Mouse (Mus musculus): ENCODE data around the gene Syn2. TPM values are rescaled to one million over a fixed set of nuclear protein-coding genes. Genes with fewer than 3 reads are reported as not detected.

Syn2 gene
- total RNA-seq, 2 experiments from 2014 or later: not detected

- ATAC-seq (replicated peaks; ENCODE audit: poor library complexity): no peak
Measured at GRCm38 (mm10) chr6:115241131-115241699, 106.5 kb downstream of the Syn2 start.

GRCm38 (mm10) chr6:115241939-115242338 is 107.2 kb downstream of the Syn2 start:
- ATAC-seq (replicated peaks; ENCODE audit: poor library complexity): no peak

DNA sequence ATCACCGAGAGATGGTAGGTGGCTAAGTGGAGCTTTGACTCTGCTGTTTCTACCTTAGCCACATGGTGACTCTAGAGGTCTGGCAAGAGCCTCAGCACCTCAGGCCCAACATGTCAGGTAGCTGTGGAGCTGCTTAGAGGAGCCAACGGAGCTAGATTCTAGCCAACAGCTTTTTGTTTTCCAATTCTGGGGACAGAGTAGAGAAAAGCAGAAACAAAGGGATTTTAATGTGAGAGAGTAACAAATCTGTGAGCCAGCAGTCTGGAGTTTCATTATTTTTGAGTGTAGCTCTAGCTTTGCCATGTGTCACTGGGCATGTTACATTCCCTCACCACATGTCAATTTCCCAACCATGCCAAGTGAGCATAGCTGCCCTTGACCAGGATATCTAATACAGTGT is 109.5 kb downstream of the Syn2 start:
- no peak for ATAC-seq (replicated peaks; ENCODE audit: poor library complexity)

DNA sequence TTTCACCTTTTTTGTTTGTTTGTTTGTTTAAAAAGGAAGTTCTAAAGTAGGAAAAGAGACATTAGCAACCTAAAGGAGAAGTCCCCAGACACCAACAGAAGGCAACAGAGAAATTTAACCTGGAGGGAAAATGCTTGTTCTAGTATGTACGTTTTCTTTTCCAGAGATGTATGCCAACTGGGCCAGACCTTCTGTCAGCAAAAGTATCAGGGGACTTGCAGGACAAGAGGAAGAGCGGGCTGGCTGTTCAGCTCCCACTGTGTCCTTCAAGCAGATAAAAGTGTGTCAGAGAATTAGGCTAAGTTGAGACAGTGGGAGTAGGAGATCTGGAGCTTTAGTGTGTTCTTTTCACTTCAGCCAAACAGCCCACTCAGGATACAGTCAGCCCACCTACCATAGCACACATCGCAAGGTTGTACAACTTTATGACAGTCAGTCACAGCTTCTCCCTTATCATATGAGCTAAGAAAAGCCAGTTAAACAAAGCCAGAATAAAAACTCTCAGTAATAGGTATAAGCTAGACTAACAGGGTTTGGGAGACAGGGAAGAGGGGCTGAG is 110.9 kb downstream of the Syn2 start:
- no peak for ATAC-seq (replicated peaks; ENCODE audit: poor library complexity)

DNA sequence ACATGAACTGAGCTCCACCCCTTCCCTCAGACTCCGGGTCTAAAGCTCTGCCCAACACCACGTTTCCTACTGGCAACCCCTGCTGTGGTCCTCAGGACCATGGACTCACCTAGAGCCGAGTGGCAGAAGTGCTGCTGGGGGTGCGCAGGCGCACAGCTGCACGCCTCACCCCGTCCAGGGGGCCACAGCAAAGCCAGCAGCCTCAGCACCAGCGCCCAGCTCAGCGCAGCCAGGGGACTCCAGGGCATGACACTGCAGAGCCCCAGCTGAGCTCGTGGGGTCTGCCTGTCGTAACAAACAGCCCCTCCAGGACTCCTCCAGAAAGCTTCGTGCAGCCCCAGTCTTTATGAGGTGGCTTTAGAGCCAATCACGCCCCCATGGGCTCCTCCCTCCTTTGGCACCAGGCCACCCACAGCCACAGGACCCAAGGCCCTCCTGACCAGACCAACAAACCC is 116.9 kb downstream of the Syn2 start:
- no peak for ATAC-seq (replicated peaks; ENCODE audit: poor library complexity)

DNA sequence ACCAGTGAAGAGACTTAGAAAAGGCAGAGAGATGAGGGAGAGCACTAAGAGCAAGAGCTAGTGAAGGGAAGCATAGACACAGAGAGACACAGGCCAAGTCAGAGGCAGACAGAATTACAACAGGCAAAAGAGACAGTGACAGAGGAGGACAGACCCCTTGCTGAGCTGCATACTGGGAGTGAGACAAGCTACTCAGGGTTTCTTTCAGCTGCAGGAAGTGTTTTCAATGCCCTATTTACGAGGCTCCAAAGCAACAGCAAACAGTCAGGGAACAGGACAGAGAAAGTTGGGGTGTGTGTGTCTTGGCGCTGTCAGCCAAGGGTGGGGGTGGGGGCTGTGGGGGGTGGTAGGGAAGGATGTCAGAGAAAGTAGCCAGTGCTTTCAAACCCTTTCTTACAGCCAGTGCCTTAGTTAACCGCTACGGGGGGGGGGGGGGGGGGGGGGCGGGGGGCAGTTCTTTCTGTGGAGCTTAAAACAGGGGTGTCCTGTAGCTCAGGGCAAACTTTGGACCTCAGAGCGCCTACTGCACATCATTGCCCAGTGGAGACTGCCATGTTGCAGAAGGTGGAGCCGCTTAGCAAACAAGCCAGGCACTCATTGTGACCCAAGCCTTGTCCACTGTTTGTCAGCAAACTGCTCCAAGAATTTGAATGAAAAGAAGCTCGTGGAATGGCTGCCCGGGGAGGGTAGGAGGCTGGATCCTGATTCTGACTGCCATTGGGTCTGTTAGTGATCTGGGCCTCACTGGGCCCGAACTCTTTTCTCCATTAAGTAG is 117.6 kb downstream of the Syn2 start, which contains the start of gene Timp4:
Gene Timp4, minus strand, starts transcription at position 107 of the 775 bp plus-strand sequence.
- no peak for ATAC-seq (replicated peaks; ENCODE audit: poor library complexity)

- ATAC-seq (replicated peaks; ENCODE audit: poor library complexity): no peak
Measured at GRCm38 (mm10) chr6:115255171-115255570, 120.5 kb downstream of the Syn2 start.

DNA sequence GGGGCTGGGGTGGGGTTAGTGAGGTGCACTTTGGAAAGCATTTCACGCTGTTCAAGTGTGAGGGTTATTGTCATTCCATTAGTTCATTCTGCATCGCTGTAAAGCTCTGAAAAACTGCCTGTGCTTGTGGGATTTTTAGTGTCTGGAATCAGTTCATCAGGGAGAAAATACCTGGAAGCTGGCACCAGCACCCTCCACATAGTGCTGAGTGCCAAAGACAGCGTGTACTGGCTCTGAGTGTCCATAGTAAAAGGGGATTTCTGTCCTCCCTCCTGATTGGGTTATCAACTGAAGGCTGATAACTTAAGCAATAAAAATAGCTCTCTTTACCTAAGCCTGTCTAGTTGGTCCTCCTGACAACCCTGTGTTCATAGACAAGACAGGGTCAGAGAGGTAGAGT is 125.8 kb downstream of the Syn2 start:
- ATAC-seq (replicated peaks; ENCODE audit: poor library complexity): no peak

DNA sequence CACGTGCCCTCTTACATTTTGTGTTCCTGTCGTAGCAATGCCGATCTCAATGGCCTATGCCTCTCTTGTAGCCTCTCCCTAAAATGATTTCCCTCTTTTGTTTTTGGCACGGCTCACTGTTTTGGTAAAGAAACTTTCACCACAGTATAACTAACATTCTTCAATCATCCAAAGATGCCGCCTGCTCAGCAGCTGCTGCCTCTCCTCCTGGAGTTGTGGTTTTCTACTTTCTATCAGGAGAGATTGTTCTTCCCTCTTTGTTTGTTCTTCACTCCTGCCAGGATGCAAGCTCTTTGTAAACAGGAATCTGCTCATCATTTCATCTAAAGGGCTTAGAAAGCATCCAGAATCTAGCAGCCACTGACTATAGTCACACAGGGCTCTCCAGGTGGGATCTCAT is 132.1 kb downstream of the Syn2 start:
- no peak for ATAC-seq (replicated peaks; ENCODE audit: poor library complexity)

DNA sequence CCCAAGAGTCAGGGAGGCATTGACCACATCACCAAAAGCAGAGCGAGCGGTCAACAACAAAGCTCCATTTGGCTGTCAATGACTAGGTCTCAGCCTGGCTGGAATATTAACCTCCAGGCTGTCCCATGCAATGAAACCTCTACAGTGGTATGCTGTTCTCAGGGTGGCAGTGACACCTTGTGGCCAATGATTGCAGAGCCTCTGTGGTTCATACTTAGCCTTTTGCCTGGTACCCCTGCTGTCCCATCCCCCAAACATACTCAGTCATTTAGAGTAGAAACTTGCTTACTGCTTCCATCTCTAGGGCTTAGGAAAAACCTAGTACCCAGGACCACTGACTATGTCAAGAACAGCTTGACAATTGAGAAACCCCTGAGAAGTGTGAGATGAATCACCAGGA is 133.2 kb downstream of the Syn2 start:
- peak; percentile 89 for ATAC-seq (replicated peaks; ENCODE audit: poor library complexity)

GRCm38 (mm10) chr6:115268551-115269385 is 134.1 kb downstream of the Syn2 start:
- no peak for ATAC-seq (replicated peaks; ENCODE audit: poor library complexity)

- ATAC-seq (replicated peaks; ENCODE audit: poor library complexity): no peak
Measured at GRCm38 (mm10) chr6:115269561-115269960, 134.9 kb downstream of the Syn2 start.

GRCm38 (mm10) chr6:115270085-115270484 is 135.4 kb downstream of the Syn2 start:
- ATAC-seq (replicated peaks; ENCODE audit: poor library complexity): no peak

DNA sequence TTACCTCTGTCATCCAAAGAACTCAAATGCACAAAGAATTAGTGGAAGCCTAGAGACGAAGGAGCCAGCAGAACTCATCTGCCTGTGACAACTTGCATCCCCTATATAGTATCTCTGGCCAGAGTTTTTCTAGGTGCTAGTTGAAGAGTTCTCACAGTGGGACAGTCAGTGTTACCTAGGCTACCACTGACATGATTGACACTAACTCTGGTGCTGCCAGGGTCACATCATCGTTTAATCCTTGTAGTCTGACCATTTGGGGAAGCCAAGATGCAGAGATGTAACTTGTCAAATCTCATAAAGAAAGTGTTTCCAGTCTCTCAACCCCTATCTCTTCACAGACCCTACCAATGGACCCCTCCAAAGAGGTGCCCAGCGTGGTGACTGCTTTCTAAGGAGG is 136.6 kb downstream of the Syn2 start:
- ATAC-seq (replicated peaks; ENCODE audit: poor library complexity): no peak

- no peak for ATAC-seq (replicated peaks; ENCODE audit: poor library complexity)
Measured at GRCm38 (mm10) chr6:115271866-115272271, 137.2 kb downstream of the Syn2 start.

DNA sequence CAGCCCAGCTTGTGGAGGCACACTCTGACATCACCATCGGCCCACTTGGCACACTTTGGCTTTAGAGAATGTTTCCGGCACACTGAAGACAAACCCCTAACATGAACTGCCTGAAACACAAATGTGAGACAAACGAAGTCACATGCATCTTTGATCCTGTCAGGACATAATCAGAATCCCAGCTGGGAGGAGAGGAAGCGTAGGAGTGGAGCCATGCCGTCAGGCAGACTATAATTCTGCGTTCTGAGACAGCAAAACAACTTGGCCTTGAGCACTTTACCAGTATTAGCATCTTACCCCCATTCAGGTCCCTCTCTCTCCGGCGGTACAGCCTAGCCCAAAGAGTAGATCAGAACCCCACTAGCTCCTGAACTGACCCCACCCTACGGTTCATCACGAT is 138.6 kb downstream of the Syn2 start:
- ATAC-seq (replicated peaks; ENCODE audit: poor library complexity): no peak

DNA sequence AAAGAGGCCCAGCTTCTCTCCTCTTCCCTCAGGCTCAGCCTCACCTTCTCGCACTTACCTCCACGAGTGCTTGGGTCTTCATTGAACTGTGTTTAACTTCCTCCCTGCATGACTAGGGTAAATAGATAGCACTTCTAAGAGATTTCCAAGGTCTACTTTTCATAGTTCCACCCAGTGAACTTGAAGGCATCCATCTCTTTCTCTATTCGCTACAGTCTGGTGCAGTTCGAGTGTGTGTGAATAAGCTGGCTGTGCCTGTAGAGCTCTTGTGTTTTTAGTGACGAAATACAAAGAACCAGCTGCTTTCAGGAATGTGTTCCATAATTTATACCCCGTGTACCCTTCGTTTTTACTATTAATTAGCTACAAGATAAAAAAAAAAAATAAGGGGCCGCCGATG is 140.0 kb downstream of the Syn2 start:
- no peak for ATAC-seq (replicated peaks; ENCODE audit: poor library complexity)

- no peak for ATAC-seq (replicated peaks; ENCODE audit: poor library complexity)
Measured at GRCm38 (mm10) chr6:115275116-115275815, 140.6 kb downstream of the Syn2 start.

GRCm38 (mm10) chr6:115278086-115278485 is 143.4 kb downstream of the Syn2 start:
- ATAC-seq (replicated peaks; ENCODE audit: poor library complexity): no peak

DNA sequence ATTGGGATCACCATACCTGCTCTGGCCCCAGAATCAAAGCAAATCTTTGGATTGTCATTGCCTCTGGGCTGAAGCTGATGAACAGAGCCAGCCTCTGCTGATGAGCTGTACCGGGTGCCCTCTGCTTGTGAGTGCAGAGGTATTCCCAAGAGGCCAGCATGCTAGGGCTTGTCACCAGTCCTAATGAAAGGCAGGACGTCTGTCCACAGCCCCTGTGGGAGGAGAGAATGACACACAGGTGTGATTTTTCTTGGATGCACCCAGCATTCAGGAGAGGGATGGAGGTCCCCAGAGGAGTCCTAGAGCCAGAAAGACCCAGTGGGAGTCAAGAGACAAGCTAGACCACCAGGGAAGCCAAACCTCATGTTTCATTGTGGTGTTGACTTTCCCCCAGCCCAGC is 144.9 kb downstream of the Syn2 start:
- ATAC-seq (replicated peaks; ENCODE audit: poor library complexity): no peak

- ATAC-seq (replicated peaks; ENCODE audit: poor library complexity): no peak
Measured at GRCm38 (mm10) chr6:115284153-115284552, 149.5 kb downstream of the Syn2 start.
